12 mouse cellular contexts compared by ENCODE assay signal in the genomic region with DNA sequence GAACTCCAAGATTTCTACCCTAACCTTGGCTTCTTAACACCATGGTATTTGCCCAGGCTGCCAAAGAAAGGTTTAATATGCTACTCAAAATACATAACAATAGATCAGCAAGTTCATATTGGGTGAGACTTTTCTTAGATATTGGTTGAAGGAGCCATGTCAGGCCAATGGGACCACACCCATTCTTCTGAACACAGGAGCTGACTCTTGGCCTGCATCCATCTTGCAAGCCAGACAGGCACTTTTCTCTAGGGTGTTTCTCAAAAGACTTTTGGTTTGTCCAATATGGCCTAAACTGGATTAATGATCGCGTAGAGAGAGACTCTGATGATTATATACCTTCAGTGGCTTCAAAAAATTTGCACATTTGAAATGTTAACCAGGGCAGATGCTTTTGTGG. TPM values are rescaled to one million over a fixed set of nuclear protein-coding genes. Genes with fewer than 3 reads are reported as not detected.
A peak's percentile ranks its signal among the peaks of the same experiment; 100 is the strongest.
DNase-seq lines count a peak whose midpoint lies in the region; ATAC-seq and TF ChIP-seq lines count a peak whose summit lies in the region.
"Had no signal": no experiment of that assay in that cellular context is flagged by ENCODE, and none has a peak within 500 bp of the region (broad histone marks: within the 10 kb centered on the region; RNA-seq: fewer than 3 reads in every experiment).

No protein-coding gene starts in this region.

- peaks cover 4% of the 10 kb centered on the region; the same call in 1 of the 2 replicates for H3K4me1 ChIP-seq in hindbrain, postnatal 0 days (ENCODE audit: insufficient read depth, low read length)
- peaks cover 9% of the 10 kb centered on the region; the same call in 1 of the 2 replicates for H3K4me1 ChIP-seq in hindbrain, embryonic 12.5 days
- H3K4me1 ChIP-seq in neural tube, embryonic 13.5 days (replicated peaks), result peaks cover 38% of the 10 kb centered on the region
- H3K4me1 ChIP-seq in midbrain, embryonic 15.5 days, result peaks cover 7% of the 10 kb centered on the region; the same call in 1 of the 2 replicates

- H3K9me3 ChIP-seq in hindbrain, postnatal 0 days (ENCODE audit: low read length), result no peaks in the 10 kb centered on the region
- no peaks in the 10 kb centered on the region for H3K9me3 ChIP-seq in hindbrain, embryonic 12.5 days (replicated peaks)
- no peaks in the 10 kb centered on the region for H3K9me3 ChIP-seq in neural tube, embryonic 13.5 days
- H3K9me3 ChIP-seq in midbrain, embryonic 15.5 days, result no peaks in the 10 kb centered on the region
- H3K9me3 ChIP-seq: midbrain, embryonic 10.5 days had no signal

- no peak overlapping the region for H3K4me3 ChIP-seq in hindbrain, postnatal 0 days (ENCODE audit: low read length)
- H3K4me3 ChIP-seq in hindbrain, embryonic 12.5 days, result no peak overlapping the region
- no peak overlapping the region for H3K4me3 ChIP-seq in neural tube, embryonic 13.5 days
- H3K4me3 ChIP-seq in midbrain, embryonic 15.5 days, result no peak overlapping the region
- H3K4me3 ChIP-seq: midbrain, embryonic 10.5 days had no signal

- intact Hi-C loops in heart, postnatal 36 days (cut with DNase I), result loop anchor here (5.0 to 10.0 kb wide), 2 partner anchors 373 to 1210 kb away; a partner anchor contains a TSS

- H3K27ac ChIP-seq in hindbrain, postnatal 0 days, result no peak overlapping the region
- H3K27ac ChIP-seq in hindbrain, embryonic 12.5 days, result no peak overlapping the region
- H3K27ac ChIP-seq in neural tube, embryonic 13.5 days (replicated peaks), result no peak overlapping the region
- no peak overlapping the region for H3K27ac ChIP-seq in midbrain, embryonic 15.5 days
- H3K27ac ChIP-seq: hindbrain, embryonic 14.5 days; midbrain, embryonic 10.5 days had no signal

- 92% methylated on average over 2 of the region's 2 CpGs for WGBS in hindbrain, postnatal 0 days
- 97% methylated on average over 2 of the region's 2 CpGs for WGBS in hindbrain, embryonic 12.5 days
- WGBS in neural tube, embryonic 13.5 days, result 92% methylated on average over 2 of the region's 2 CpGs
- 92% methylated on average over 2 of the region's 2 CpGs for WGBS in midbrain, embryonic 15.5 days

- H3K4me2 ChIP-seq in hindbrain, postnatal 0 days (ENCODE audit: low read depth, low read length), result peak overlapping the region; percentile 1; the same call in 1 of the 2 replicates
- H3K4me2 ChIP-seq in hindbrain, embryonic 12.5 days (replicated peaks), result no peak overlapping the region
- H3K4me2 ChIP-seq in neural tube, embryonic 13.5 days, result peak overlapping the region; percentile 24; the same call in 1 of the 2 replicates
- no peak overlapping the region for H3K4me2 ChIP-seq in midbrain, embryonic 15.5 days
- H3K4me2 ChIP-seq: liver, embryonic 11.5 days had no signal

- no peaks in the 10 kb centered on the region for H3K36me3 ChIP-seq in hindbrain, postnatal 0 days (ENCODE audit: insufficient read depth, low read length)
- H3K36me3 ChIP-seq in hindbrain, embryonic 12.5 days, result no peaks in the 10 kb centered on the region
- H3K36me3 ChIP-seq in neural tube, embryonic 13.5 days, result no peaks in the 10 kb centered on the region
- no peaks in the 10 kb centered on the region for H3K36me3 ChIP-seq in midbrain, embryonic 15.5 days (replicated peaks)
- H3K36me3 ChIP-seq: midbrain, embryonic 10.5 days had no signal

- H3K9ac ChIP-seq in hindbrain, postnatal 0 days (replicated peaks; ENCODE audit: low read length), result no peak overlapping the region
- H3K9ac ChIP-seq in hindbrain, embryonic 12.5 days, result no peak overlapping the region
- no peak overlapping the region for H3K9ac ChIP-seq in neural tube, embryonic 13.5 days
- H3K9ac ChIP-seq in midbrain, embryonic 15.5 days, result no peak overlapping the region
- H3K9ac ChIP-seq: hindbrain, embryonic 14.5 days had no signal

- H3K27me3 ChIP-seq in hindbrain, postnatal 0 days (ENCODE audit: insufficient read depth, low read length), result no peaks in the 10 kb centered on the region
- H3K27me3 ChIP-seq in hindbrain, embryonic 12.5 days, result no peaks in the 10 kb centered on the region
- H3K27me3 ChIP-seq in neural tube, embryonic 13.5 days, result no peaks in the 10 kb centered on the region
- no peaks in the 10 kb centered on the region for H3K27me3 ChIP-seq in midbrain, embryonic 15.5 days (replicated peaks)

- DNase-seq in hindbrain, postnatal 0 days (ENCODE audit: low spot score), result no peak
- DNase-seq in neural tube, embryonic 10.5 days (ENCODE audit: extremely low spot score, low spot score), result no peak
- DNase-seq in heart, postnatal 36 days, result peak; percentile 37 to 42
- no peak for DNase-seq in cerebellum, postnatal 10 days
- DNase-seq: thymus, adult 18-20 months had no signal

- no peak for ATAC-seq in hindbrain, postnatal 0 days
- ATAC-seq in hindbrain, embryonic 12.5 days (ENCODE audit: low FRiP score), result no peak
- no peak for ATAC-seq in neural tube, embryonic 13.5 days (ENCODE audit: low read depth)
- no peak for ATAC-seq in midbrain, embryonic 15.5 days (replicated peaks)
- ATAC-seq: activated CD4-positive, CD25-positive, alpha-beta regulatory T cell, adult 4 months had no signal

- TF ChIP-seq CTCF in hindbrain, postnatal 0 days (IDR thresholded peaks at IDR 0.05; ENCODE audit: low read depth), result no peak

RNA-seq across cellular contexts. Expression of a gene that starts 4.3 kb away (rescaled TPM):
- total RNA-seq in hindbrain, postnatal 0 days (2014; rRNA removed), result 6.2 and 14.5 TPM in 2 replicates
- 13.6 and 14.9 TPM in 2 replicates for polyA plus RNA-seq in hindbrain, postnatal 0 days (2015; fragmentation: Nextera tagmentation; extraction: Ambion mirVana)
- polyA plus RNA-seq in hindbrain, embryonic 12.5 days (2016; fragmentation: Nextera tagmentation; extraction: Ambion mirVana), result 28.3 and 35.3 TPM in 2 replicates
- 22.8 and 23.4 TPM in 2 replicates for polyA plus RNA-seq in neural tube, embryonic 13.5 days (2015; fragmentation: Nextera tagmentation; extraction: Ambion mirVana)
- 10 to 100 TPM; 85.3 to 92.6 TPM for total RNA-seq in heart, postnatal 36 days (2021)
- 7.0 and 7.8 TPM in 2 replicates for polyA plus RNA-seq in midbrain, embryonic 15.5 days (2015; fragmentation: Nextera tagmentation; extraction: Ambion mirVana)

Comparison
In these comparisons a context has a peak if more than half of its experiments do, and no peak if none do; other contexts are left out.
1. H3K4me2 ChIP-seq: peak in hindbrain, postnatal 0 days (single experiment) and neural tube, embryonic 13.5 days (single experiment); none in hindbrain, embryonic 12.5 days (single experiment) and midbrain, embryonic 15.5 days (single experiment).
2. DNase-seq: peak in heart, postnatal 36 days (2 of 2); none in hindbrain, postnatal 0 days (single experiment), neural tube, embryonic 10.5 days (single experiment) and cerebellum, postnatal 10 days (0 of 2).